Mouse (Mus musculus): Measurements from ENCODE around the gene Focad.
"Not testable (repeated sequence)": the region's sequence is repeated elsewhere in the genome, so short reads cannot be mapped to it uniquely, and the experiment has no call there.

DNA sequence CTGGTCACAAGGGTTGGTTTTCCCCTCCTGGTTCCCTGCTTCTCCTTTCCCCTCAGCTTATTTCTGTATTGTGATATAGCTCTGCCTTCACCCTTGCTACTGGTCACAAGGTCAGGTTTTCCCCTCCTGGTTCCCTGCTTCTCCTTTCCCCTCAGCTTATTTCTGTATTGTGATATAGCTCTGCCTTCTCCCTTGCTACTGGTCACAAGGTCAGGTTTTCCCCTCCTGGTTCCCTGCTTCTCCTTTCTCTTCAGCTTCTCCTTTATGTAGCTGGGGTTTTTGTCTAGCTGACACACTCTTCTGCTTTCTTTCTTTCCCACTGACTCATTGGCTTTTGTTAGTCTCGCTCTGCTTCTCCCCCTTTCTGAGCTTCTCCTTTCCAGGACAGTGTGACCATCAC lies 296.2 kb downstream of the Focad start:
- not testable (repeated sequence) for TF ChIP-seq POLR2A (IDR thresholded peaks at IDR 0.05; ENCODE audit: control insufficient read depth, extremely low read depth, insufficient read depth, low read length, poor library complexity); CTCF (IDR thresholded peaks at IDR 0.05; ENCODE audit: borderline replicate concordance, control insufficient read depth, extremely low read depth, insufficient read depth, low read length, poor library complexity)
